Comparison of ENCODE assay signal across 14 mouse cellular contexts in genomic region chr17:31879406-31879805, GRCm38 (mm10). TPM values are rescaled to one million over a fixed set of nuclear protein-coding genes. Genes with fewer than 3 reads are reported as not detected.
A peak's percentile ranks its signal among the peaks of the same experiment; 100 is the strongest.
DNase-seq lines count a peak whose midpoint lies in the region; TF ChIP-seq lines count a peak whose summit lies in the region.
"Had no signal": no experiment of that assay in that cellular context is flagged by ENCODE, and none has a peak within 500 bp of the region (broad histone marks: within the 10 kb centered on the region; RNA-seq: fewer than 3 reads in every experiment).

No protein-coding gene starts in this region.

- no peak for TF ChIP-seq CTCF in gastrocnemius, adult 2 months (IDR thresholded peaks at IDR 0.05)

- no peak overlapping the region for H3K4me3 ChIP-seq in gastrocnemius, adult 2 months
- H3K4me3 ChIP-seq: embryonic facial prominence, embryonic 10.5 days; heart, embryonic 13.5 days; hindbrain, embryonic 15.5 days had no signal

- intact Hi-C loops in gastrocnemius, adult 2 months (cut with DNase I), result no loop called here

- H3K27ac ChIP-seq in gastrocnemius, adult 2 months, result no peak overlapping the region
- H3K27ac ChIP-seq: embryonic facial prominence, embryonic 10.5 days; heart, embryonic 13.5 days; hindbrain, embryonic 15.5 days had no signal

- DNase-seq in gastrocnemius, adult 2 months, result peak; percentile 63
- no peak for DNase-seq in gastrocnemius, adult 8-10 months (ENCODE audit: low spot score in 2 of 2)
- DNase-seq in kidney, postnatal 10 days, result peak; percentile 10
- DNase-seq in kidney, postnatal 14 days, result no peak
- peak; percentile 30 for DNase-seq in testis, postnatal 10 days (ENCODE audit: low spot score)
- no peak for DNase-seq in testis, postnatal 14 days (ENCODE audit: low spot score)
- DNase-seq in urinary bladder, postnatal 14 days (ENCODE audit: low spot score), result peak; percentile 2
- DNase-seq in urinary bladder, postnatal 36 days (ENCODE audit: low spot score in 2 of 2), result no peak
- DNase-seq: adrenal gland, postnatal 25 days; cerebellum, adult 2 months; heart, adult 18-20 months had no signal

RNA-seq across cellular contexts. Expression of gene Sik1, which starts 23.8 kb away (rescaled TPM):
- 10 to 100 TPM; 13.4 to 58.6 TPM for total RNA-seq in gastrocnemius, adult 2 months (2021)
- total RNA-seq in gastrocnemius, adult 8-10 months (2022), result 10 to 100 TPM in 2 of 4 experiments, 1 to 10 TPM in 2; 7.8 to 22.8 (median 13.9) TPM

Comparison
In these comparisons a context has a peak if more than half of its experiments do, and no peak if none do; other contexts are left out.
1. DNase-seq: peak in gastrocnemius, adult 2 months (single experiment), kidney, postnatal 10 days (single experiment), testis, postnatal 10 days (single experiment) and urinary bladder, postnatal 14 days (single experiment); none in gastrocnemius, adult 8-10 months (0 of 2), kidney, postnatal 14 days (single experiment), testis, postnatal 14 days (single experiment) and urinary bladder, postnatal 36 days (0 of 2).